19 mouse cellular contexts compared by ENCODE assay signal in the genomic region with DNA sequence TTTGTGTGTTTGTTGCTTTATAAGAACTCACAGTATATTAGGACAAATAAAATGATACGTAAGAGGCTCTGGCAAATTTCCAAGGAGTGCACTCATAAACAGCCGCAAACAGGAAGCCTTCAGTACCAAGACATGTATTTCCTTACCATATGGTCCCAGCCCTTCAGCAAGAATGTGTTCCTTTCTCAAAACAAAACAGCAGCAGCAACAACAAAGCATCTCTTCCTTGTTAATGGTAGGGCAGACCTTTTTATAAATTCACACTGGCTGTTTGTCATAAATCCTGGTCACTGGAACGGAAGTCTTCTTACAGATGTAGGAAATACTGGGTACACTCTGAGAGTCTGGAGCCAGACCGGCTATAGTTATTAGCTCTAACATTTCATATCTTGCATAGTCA.
DNase-seq lines count a peak whose midpoint lies in the region; ATAC-seq lines count a peak whose summit lies in the region.
"Had no signal": no experiment of that assay in that cellular context is flagged by ENCODE, and none has a peak within 500 bp of the region (broad histone marks: within the 10 kb centered on the region; RNA-seq: fewer than 3 reads in every experiment).

No protein-coding gene starts in this region.

- no peaks in the 10 kb centered on the region for H3K4me1 ChIP-seq in kidney, embryonic 15.5 days
- H3K4me1 ChIP-seq in lung, embryonic 16.5 days (replicated peaks; ENCODE audit: control insufficient read depth, insufficient read depth, low read length), result no peaks in the 10 kb centered on the region
- H3K4me1 ChIP-seq in hindbrain, embryonic 13.5 days (replicated peaks), result no peaks in the 10 kb centered on the region
- H3K4me1 ChIP-seq: embryonic facial prominence, embryonic 13.5 days; heart, embryonic 10.5 days; hindbrain, embryonic 12.5 days; liver, embryonic 12.5 days had no signal

- 52% methylated on average over 4 of the region's 4 CpGs for WGBS in kidney, embryonic 15.5 days
- WGBS in lung, embryonic 16.5 days, result 36% methylated on average over 4 of the region's 4 CpGs
- WGBS in hindbrain, embryonic 13.5 days, result 77% methylated on average over 4 of the region's 4 CpGs

- DNase-seq in kidney, adult 11 months, result no peak
- DNase-seq in lung, adult 18-20 months, result no peak
- peak; percentile 1 for DNase-seq in forelimb bud, embryonic 11.5 days (ENCODE audit: low read depth, low spot score)
- DNase-seq in c-Kit-positive CD71-positive TER-119-positive erythroid progenitor cells, embryonic 14.5 days (ENCODE audit: low spot score), result no peak
- DNase-seq: adrenal gland, adult 2 months; cerebellum, adult 9-11 months; forebrain, postnatal 0 days; right cerebral cortex, postnatal 4 days; thymus, adult 2 months had no signal

- no peaks in the 10 kb centered on the region for H3K27me3 ChIP-seq in kidney, embryonic 15.5 days
- no peaks in the 10 kb centered on the region for H3K27me3 ChIP-seq in lung, embryonic 16.5 days (ENCODE audit: control insufficient read depth, insufficient read depth, low read depth, low read length)
- H3K27me3 ChIP-seq in hindbrain, embryonic 13.5 days, result no peaks in the 10 kb centered on the region
- H3K27me3 ChIP-seq: embryonic facial prominence, embryonic 13.5 days; hindbrain, embryonic 12.5 days; liver, embryonic 12.5 days; midbrain, embryonic 12.5 days had no signal

- H3K36me3 ChIP-seq in kidney, embryonic 15.5 days, result no peaks in the 10 kb centered on the region
- H3K36me3 ChIP-seq in lung, embryonic 16.5 days (ENCODE audit: control insufficient read depth, insufficient read depth, low read length), result no peaks in the 10 kb centered on the region
- no peaks in the 10 kb centered on the region for H3K36me3 ChIP-seq in hindbrain, embryonic 13.5 days
- H3K36me3 ChIP-seq: embryonic facial prominence, embryonic 13.5 days; heart, embryonic 10.5 days; hindbrain, embryonic 12.5 days; liver, embryonic 12.5 days; midbrain, embryonic 12.5 days had no signal

- no peak overlapping the region for H3K4me3 ChIP-seq in kidney, embryonic 15.5 days (replicated peaks)
- no peak overlapping the region for H3K4me3 ChIP-seq in lung, embryonic 16.5 days (ENCODE audit: low read length)
- H3K4me3 ChIP-seq in hindbrain, embryonic 13.5 days, result no peak overlapping the region
- H3K4me3 ChIP-seq: embryonic facial prominence, embryonic 13.5 days; heart, embryonic 10.5 days; hindbrain, embryonic 12.5 days; left cerebral cortex, adult 2 months; liver, embryonic 12.5 days; midbrain, embryonic 12.5 days had no signal

- no peak overlapping the region for H3K9ac ChIP-seq in kidney, embryonic 15.5 days
- H3K9ac ChIP-seq in lung, embryonic 16.5 days (ENCODE audit: low read length), result no peak overlapping the region
- H3K9ac ChIP-seq in hindbrain, embryonic 13.5 days, result no peak overlapping the region
- H3K9ac ChIP-seq: embryonic facial prominence, embryonic 13.5 days; forebrain, postnatal 0 days; hindbrain, embryonic 12.5 days; liver, embryonic 12.5 days; midbrain, embryonic 12.5 days had no signal

- ATAC-seq in kidney, embryonic 15.5 days (replicated peaks; ENCODE audit: low FRiP score), result peak; percentile 64
- ATAC-seq in lung, embryonic 16.5 days (ENCODE audit: low read depth), result peak; percentile 78
- no peak for ATAC-seq in hindbrain, embryonic 13.5 days (ENCODE audit: low FRiP score)
- ATAC-seq: forebrain, postnatal 0 days; inflammation-experienced regulatory T-cells, adult 6 months; liver, embryonic 12.5 days had no signal

- H3K9me3 ChIP-seq in kidney, embryonic 15.5 days (replicated peaks), result no peaks in the 10 kb centered on the region
- no peaks in the 10 kb centered on the region for H3K9me3 ChIP-seq in lung, embryonic 16.5 days (ENCODE audit: control insufficient read depth, low read length)
- no peaks in the 10 kb centered on the region for H3K9me3 ChIP-seq in hindbrain, embryonic 13.5 days
- H3K9me3 ChIP-seq: embryonic facial prominence, embryonic 13.5 days; heart, embryonic 10.5 days; hindbrain, embryonic 12.5 days; liver, embryonic 12.5 days; midbrain, embryonic 12.5 days had no signal

- no peak overlapping the region for H3K27ac ChIP-seq in kidney, embryonic 15.5 days
- H3K27ac ChIP-seq in lung, embryonic 16.5 days (ENCODE audit: low read length), result no peak overlapping the region
- H3K27ac ChIP-seq in hindbrain, embryonic 13.5 days, result no peak overlapping the region
- H3K27ac ChIP-seq: embryonic facial prominence, embryonic 13.5 days; heart, embryonic 10.5 days; hindbrain, embryonic 12.5 days; left cerebral cortex, adult 2 months; liver, embryonic 12.5 days; midbrain, embryonic 12.5 days had no signal

- H3K4me2 ChIP-seq in kidney, embryonic 15.5 days, result no peak overlapping the region
- H3K4me2 ChIP-seq in lung, embryonic 16.5 days (ENCODE audit: low read depth, low read length), result no peak overlapping the region
- H3K4me2 ChIP-seq in hindbrain, embryonic 13.5 days, result no peak overlapping the region
- H3K4me2 ChIP-seq: embryonic facial prominence, embryonic 13.5 days; hindbrain, embryonic 12.5 days; liver, embryonic 12.5 days; midbrain, embryonic 12.5 days had no signal
